16 mouse cellular contexts compared by ENCODE assay signal in the genomic region with DNA sequence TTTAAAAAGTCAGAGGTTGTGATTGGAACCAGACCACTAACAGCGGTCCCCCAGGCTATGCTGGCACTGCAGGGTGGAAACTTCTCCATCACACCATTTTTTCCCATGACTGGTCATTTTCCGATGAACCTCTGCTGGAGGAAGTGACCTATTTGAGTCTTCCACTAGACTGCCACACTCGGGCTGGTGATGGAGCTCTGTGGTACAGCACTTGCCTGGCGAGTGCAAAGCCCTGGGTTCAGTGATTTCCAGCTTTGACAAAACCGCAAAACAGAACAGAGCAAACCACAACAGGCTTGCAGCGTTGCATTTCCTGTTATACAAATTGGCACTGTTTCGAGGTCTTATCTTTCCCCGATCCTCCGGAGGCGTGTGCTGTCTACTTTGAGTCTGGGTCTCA. TPM values are rescaled to one million over a fixed set of nuclear protein-coding genes. Genes with fewer than 3 reads are reported as not detected.
DNase-seq lines count a peak whose midpoint lies in the region; ATAC-seq and TF ChIP-seq lines count a peak whose summit lies in the region.
"Had no signal": no experiment of that assay in that cellular context is flagged by ENCODE, and none has a peak within 500 bp of the region (broad histone marks: within the 10 kb centered on the region; RNA-seq: fewer than 3 reads in every experiment).

No protein-coding gene starts in this region.

- H3K36me3 ChIP-seq in lung, embryonic 14.5 days (ENCODE audit: insufficient read depth) = no peaks in the 10 kb centered on the region
- H3K36me3 ChIP-seq in CH12.LX (replicated peaks in 1 of 2; ENCODE audit: control insufficient read depth in 1 of 2, insufficient read depth in 1 of 2, low read length in 1 of 2) = no peaks in the 10 kb centered on the region
- H3K36me3 ChIP-seq: embryonic facial prominence, embryonic 13.5 days; heart, embryonic 15.5 days had no signal

- H3K27ac ChIP-seq in lung, embryonic 14.5 days (ENCODE audit: low read depth) = no peak overlapping the region
- no peak overlapping the region for H3K27ac ChIP-seq in CH12.LX (ENCODE audit: insufficient read depth, low read depth)
- H3K27ac ChIP-seq: embryonic facial prominence, embryonic 13.5 days; heart, embryonic 15.5 days; layer of hippocampus, adult 2 months had no signal

- H3K27me3 ChIP-seq in lung, embryonic 14.5 days (ENCODE audit: insufficient read depth, low read length) = no peaks in the 10 kb centered on the region
- peaks cover 13% of the 10 kb centered on the region for H3K27me3 ChIP-seq in CH12.LX (replicated peaks)
- H3K27me3 ChIP-seq: embryonic facial prominence, embryonic 13.5 days; heart, embryonic 15.5 days had no signal

- WGBS in lung, embryonic 14.5 days = 59% methylated on average over 10 of the region's 10 CpGs

- TF ChIP-seq RAD21 in CH12.LX (IDR thresholded peaks at IDR 0.05; ENCODE audit: low read depth, low read length) = no peak

- in situ Hi-C loops in CH12.LX (cut with MboI; ENCODE audit: low pct_ligation_motif_present, low pct_unique_long_range_greater_than_20kb, low sequenced_read_pairs) = no loop called here

- TF ChIP-seq EP300 in CH12.LX (IDR thresholded peaks at IDR 0.05; ENCODE audit: low read length) = peak; percentile 86

- no peak overlapping the region for H3K4me2 ChIP-seq in lung, embryonic 14.5 days
- peak overlapping the region; percentile 42 for H3K4me2 ChIP-seq in CH12.LX (ENCODE audit: insufficient read depth, low read depth, poor library complexity, severe bottlenecking)
- H3K4me2 ChIP-seq: embryonic facial prominence, embryonic 13.5 days; heart, embryonic 15.5 days had no signal

- peak; percentile 28; the same call in 1 of the 2 replicates for ATAC-seq in lung, embryonic 14.5 days (ENCODE audit: insufficient read depth)
- peak; percentile 93 to 94 for ATAC-seq in hematopoietic stem cell, adult 5-6 weeks (replicated peaks in 1 of 2; ENCODE audit: insufficient read depth in 1 of 2, low FRiP score in 2 of 2, low TSS enrichment in 1 of 2, low read depth in 1 of 2, poor library complexity in 2 of 2, severe bottlenecking in 2 of 2)
- ATAC-seq: intestine, postnatal 0 days; midbrain, embryonic 16.5 days had no signal

- no peak overlapping the region for H3K9ac ChIP-seq in lung, embryonic 14.5 days
- H3K9ac ChIP-seq in CH12.LX (ENCODE audit: insufficient read depth, low read depth) = no peak overlapping the region
- H3K9ac ChIP-seq: embryonic facial prominence, embryonic 13.5 days; heart, embryonic 15.5 days had no signal

- no peak overlapping the region for H3K4me3 ChIP-seq in lung, embryonic 14.5 days (ENCODE audit: low read depth, low read length)
- no peak overlapping the region for H3K4me3 ChIP-seq in CH12.LX (replicated peaks in 1 of 3; ENCODE audit: low read depth in 2 of 3, low read length in 2 of 3, poor library complexity in 1 of 3)
- H3K4me3 ChIP-seq: embryonic facial prominence, embryonic 13.5 days; heart, embryonic 15.5 days; layer of hippocampus, adult 2 months had no signal

- H3K4me1 ChIP-seq in lung, embryonic 14.5 days (ENCODE audit: insufficient read depth) = no peaks in the 10 kb centered on the region
- H3K4me1 ChIP-seq in CH12.LX (ENCODE audit: control insufficient read depth in 1 of 2, insufficient read depth in 2 of 2) = peaks cover 0 to 12% of the 10 kb centered on the region in 2 experiments; a peak in 3 of 4 replicates

- dilution Hi-C loops in CH12.LX (cut with MboI; ENCODE audit: extremely low pct_ligation_motif_present, extremely low pct_unique_long_range_greater_than_20kb, low sequenced_read_pairs) = no loop called here

- H3K79me2 ChIP-seq in CH12.LX (replicated peaks; ENCODE audit: control insufficient read depth, extremely low read depth, insufficient read depth, poor library complexity, severe bottlenecking) = no peaks in the 10 kb centered on the region

- TF ChIP-seq CTCF in lung, embryonic 14.5 days (IDR thresholded peaks at IDR 0.05; ENCODE audit: low read depth) = no peak
- TF ChIP-seq CTCF in CH12.LX (conservative IDR thresholded peaks at IDR 0.05 in 1 of 2, IDR thresholded peaks at IDR 0.05 in 1 of 2; ENCODE audit: low read depth in 2 of 2, low read length in 2 of 2) = no peak

- no peaks in the 10 kb centered on the region for H3K9me3 ChIP-seq in lung, embryonic 14.5 days (ENCODE audit: low read depth, low read length)
- H3K9me3 ChIP-seq in CH12.LX (replicated peaks; ENCODE audit: low read length) = no peaks in the 10 kb centered on the region
- H3K9me3 ChIP-seq: embryonic facial prominence, embryonic 13.5 days; heart, embryonic 15.5 days had no signal

- peak; percentile 59 for DNase-seq in lung, embryonic 14.5 days
- DNase-seq in lung, postnatal 25 days (ENCODE audit: low spot score) = no peak
- DNase-seq in CH12.LX (ENCODE audit: extremely low read depth) = peak; percentile 89
- peak; percentile 56 for DNase-seq in thymus, postnatal 0 days (ENCODE audit: low spot score)
- no peak for DNase-seq in layer of hippocampus, postnatal 36 days
- no peak for DNase-seq in urinary bladder, postnatal 36 days (ENCODE audit: low spot score in 2 of 2)
- no peak for DNase-seq in cerebellum, adult 11 months
- DNase-seq: adrenal gland, postnatal 36 days; cerebellum, adult 18-20 months; lung, adult 2 months had no signal

- TF ChIP-seq POLR2A in CH12.LX (IDR thresholded peaks at IDR 0.05; ENCODE audit: low read depth, low read length) = no peak

TF ChIP-seq in CH12.LX, 34 proteins besides CTCF, POLR2A, EP300 and RAD21:
- TF ChIP-seq SIN3A (IDR thresholded peaks at IDR 0.05; ENCODE audit: low read length) = 0 out of 2 replicates have a peak, but pooled peaks have one; percentile 38
- peak; percentile 36; the same call in 1 of the 2 replicates for TF ChIP-seq CHD2 (IDR thresholded peaks at IDR 0.05; ENCODE audit: low read length)
- TF ChIP-seq RCOR1 (conservative IDR thresholded peaks at IDR 0.05; ENCODE audit: low read depth, low read length) = peak; percentile 80
- TF ChIP-seq JUND (conservative IDR thresholded peaks at IDR 0.05; ENCODE audit: low read depth, low read length) = peak; percentile 46; the same call in 1 of the 2 replicates
- no peak for TF ChIP-seq USF1 (IDR thresholded peaks at IDR 0.05; ENCODE audit: low read depth, low read length)
- TF ChIP-seq TBP (conservative IDR thresholded peaks at IDR 0.05; ENCODE audit: low read depth, low read length) = no peak
- TF ChIP-seq ZNF384 (IDR thresholded peaks at IDR 0.05; ENCODE audit: low read depth, low read length) = no peak
- TF ChIP-seq E2F4 (IDR thresholded peaks at IDR 0.05; ENCODE audit: insufficient replicate concordance, low read depth, low read length) = no peak
- TF ChIP-seq ZMIZ1 (IDR thresholded peaks at IDR 0.05; ENCODE audit: low read depth, low read length) = no peak
- TF ChIP-seq MAFK (IDR thresholded peaks at IDR 0.05; ENCODE audit: insufficient replicate concordance, low read length) = peak; percentile 61
- TF ChIP-seq TCF12 (IDR thresholded peaks at IDR 0.05; ENCODE audit: low read depth, low read length) = peak; percentile 31; the same call in 1 of the 2 replicates
- TF ChIP-seq MYC (IDR thresholded peaks at IDR 0.05; ENCODE audit: low read depth, low read length) = peak; percentile 53; the same call in 1 of the 2 replicates
- TF ChIP-seq MAX (IDR thresholded peaks at IDR 0.05; ENCODE audit: low read length) = peak; percentile 54; the same call in 1 of the 2 replicates
- TF ChIP-seq JUN (IDR thresholded peaks at IDR 0.05; ENCODE audit: insufficient read depth, low read depth, low read length) = peak; percentile 49; the same call in 1 of the 2 replicates
- TF ChIP-seq NRF1 (IDR thresholded peaks at IDR 0.05; ENCODE audit: low read depth, low read length) = no peak
- TF ChIP-seq ETS1 (conservative IDR thresholded peaks at IDR 0.05; ENCODE audit: low read depth, low read length) = peak; percentile 75
- TF ChIP-seq BHLHE40 (IDR thresholded peaks at IDR 0.05; ENCODE audit: low read depth, low read length) = peak; percentile 95
- TF ChIP-seq MEF2A (IDR thresholded peaks at IDR 0.05; ENCODE audit: borderline replicate concordance, low read depth, low read length) = peak; percentile 58
- TF ChIP-seq ZKSCAN1 (IDR thresholded peaks at IDR 0.05; ENCODE audit: borderline replicate concordance, low read depth, low read length) = no peak
- no peak for TF ChIP-seq CHD1 (IDR thresholded peaks at IDR 0.05; ENCODE audit: low read depth, low read length)
- no peak for TF ChIP-seq NELFE (IDR thresholded peaks at IDR 0.05; ENCODE audit: low read depth, low read length)
- TF ChIP-seq KAT2A (IDR thresholded peaks at IDR 0.05; ENCODE audit: insufficient replicate concordance, low read length) = no peak
- TF ChIP-seq ZC3H11A (IDR thresholded peaks at IDR 0.05; ENCODE audit: low read depth, low read length) = no peak
- peak; percentile 80 for TF ChIP-seq IRF4 (IDR thresholded peaks at IDR 0.05; ENCODE audit: low read depth, low read length)

RNA-seq across cellular contexts. Expression of a gene that starts 25.4 kb away (rescaled TPM):
- 109 and 110 TPM in 2 replicates for polyA plus RNA-seq in lung, embryonic 14.5 days (2014; fragmentation: Nextera tagmentation; extraction: Ambion mirVana)
- 0.04 and 0.17 TPM in 2 replicates for total RNA-seq in CH12.LX (2012; rRNA removed)
- total RNA-seq in CH12.LX (2014; rRNA removed) = 0.28 and 0.30 TPM in 2 replicates
- polyA plus RNA-seq in CH12.LX (2012; ENCODE audit: insufficient read length, low read depth) = 0.10 and 0.30 TPM in 2 replicates
- total RNA-seq in hematopoietic stem cell, adult 5-6 weeks (2017) = 29.5 and 39.1 TPM in 2 replicates
- polyA plus RNA-seq in thymus, postnatal 0 days (2015; fragmentation: Nextera tagmentation; extraction: Ambion mirVana) = 24.9 and 27.2 TPM in 2 replicates
- 1 to 10 TPM; 4.9 to 5.6 TPM for total RNA-seq in layer of hippocampus, postnatal 36 days (2021)

Comparison
In these comparisons a context has a peak if more than half of its experiments do, and no peak if none do; other contexts are left out.
1. DNase-seq: peak in lung, embryonic 14.5 days (single experiment), CH12.LX (single experiment) and thymus, postnatal 0 days (single experiment); none in lung, postnatal 25 days (single experiment), layer of hippocampus, postnatal 36 days (0 of 2), urinary bladder, postnatal 36 days (0 of 2) and cerebellum, adult 11 months (single experiment).
2. RNA of a gene that starts 25.4 kb away (total RNA-seq): 29.5 to 39.1 TPM in hematopoietic stem cell, adult 5-6 weeks and 4.9 to 5.6 TPM in layer of hippocampus, postnatal 36 days; 0.04 to 0.30 TPM in CH12.LX; every median in the first group is over 4 times any median in the second.